Mouse (Mus musculus): Measurements from ENCODE around the gene Tfr2. TPM values are rescaled to one million over a fixed set of nuclear protein-coding genes. Genes with fewer than 3 reads are reported as not detected.
"Not testable (repeated sequence)": the region's sequence is repeated elsewhere in the genome, so short reads cannot be mapped to it uniquely, and the experiment has no call there.

Gene Tfr2
- polyA plus RNA-seq, 1 experiment from 2014 or later: 4.2 TPM

DNA sequence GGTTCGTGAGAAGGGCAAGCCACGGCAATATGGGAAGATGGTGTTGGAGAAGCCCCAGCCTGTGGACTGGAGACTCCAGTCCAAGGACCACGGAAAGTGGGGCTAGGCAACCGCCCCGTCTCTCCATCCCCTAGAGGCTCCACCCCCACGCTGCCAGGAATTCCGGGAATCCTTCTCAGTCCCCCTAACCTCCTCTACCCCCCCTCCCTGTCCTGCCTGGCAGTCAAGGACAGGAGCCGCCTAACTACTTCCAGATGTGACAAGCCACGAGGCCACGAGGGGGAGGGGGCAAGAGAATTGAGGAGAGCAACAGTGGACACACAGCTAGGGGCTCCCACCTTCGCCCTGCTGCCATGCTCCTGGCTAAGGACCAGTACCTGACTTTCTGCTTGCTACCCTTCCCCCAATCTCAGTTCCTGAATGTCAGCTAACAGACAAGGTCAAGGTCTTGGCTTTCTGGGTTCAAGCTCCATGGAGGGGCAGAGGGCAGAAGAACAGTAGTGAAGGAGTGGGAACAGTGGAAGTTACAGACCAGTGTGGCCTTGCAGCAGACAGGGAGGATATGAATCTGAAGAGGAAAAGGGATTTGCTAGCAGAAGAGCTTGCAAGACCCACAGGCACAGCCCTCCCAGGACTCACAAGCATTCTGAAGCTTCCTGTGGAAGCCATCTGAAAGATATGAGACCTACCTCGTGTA is 41.1 kb downstream of the Tfr2 start:
- Histone ChIP-seq H3K36me3 (no peaks in the 10 kb centered on the region), H3K9me3 (replicated peaks) (no peaks in the 10 kb centered on the region), H3K4me2 (peak overlapping the region; percentile 24), H3K9ac (replicated peaks) (no peak overlapping the region), H3K4me3 (replicated peaks) (peak overlapping the region; percentile 22), H3K27me3 (replicated peaks) (peaks cover 13% of the 10 kb centered on the region), H3K4me1 (peaks cover 20% of the 10 kb centered on the region), H3K27ac (replicated peaks) (peak overlapping the region; percentile 69)
- no peak for ATAC-seq (ENCODE audit: low FRiP score)
- WGBS: 22% methylated on average over 12 of the region's 12 CpGs

GRCm38 (mm10) chr5:137611245-137611602 is 41.6 kb downstream of the Tfr2 start:
- peaks cover 13% of the 10 kb centered on the region for H3K27me3 ChIP-seq (replicated peaks)
- no peaks in the 10 kb centered on the region for H3K36me3 ChIP-seq
- H3K9ac ChIP-seq (replicated peaks): no peak overlapping the region
- peaks cover 20% of the 10 kb centered on the region for H3K4me1 ChIP-seq
- H3K27ac ChIP-seq (replicated peaks): peak overlapping the region; percentile 69
- 25% methylated on average over 6 of the region's 6 CpGs for WGBS
- ATAC-seq (ENCODE audit: low FRiP score): no peak
- 0 out of 2 replicates have a peak overlapping the region, but pooled peaks have one; percentile 3 for H3K4me3 ChIP-seq (replicated peaks)
- no peaks in the 10 kb centered on the region for H3K9me3 ChIP-seq (replicated peaks)
- H3K4me2 ChIP-seq: peak overlapping the region; percentile 24

DNA sequence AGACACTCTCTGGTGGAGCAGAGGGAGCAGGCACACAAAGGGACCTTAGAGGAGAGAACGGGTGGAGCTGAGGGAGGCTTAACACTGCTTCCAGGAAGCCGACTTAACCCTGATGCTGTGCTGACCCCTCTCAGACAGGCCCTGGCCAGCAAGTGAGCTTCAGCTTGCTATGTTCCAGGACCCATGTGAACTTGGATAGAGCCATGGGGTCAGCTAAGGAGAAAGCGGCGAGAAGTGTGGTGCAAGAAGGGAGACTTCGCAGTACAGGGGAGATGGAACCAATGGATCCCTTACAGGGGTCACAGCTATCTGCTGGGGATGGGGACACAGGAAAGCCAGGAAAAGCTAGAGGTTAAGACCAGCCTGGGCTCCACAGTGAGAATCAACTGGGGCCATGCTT is 43.4 kb downstream of the Tfr2 start:
- Histone ChIP-seq H3K4me1 (peaks cover 17% of the 10 kb centered on the region), H3K9me3 (replicated peaks) (no peaks in the 10 kb centered on the region), H3K4me2 (no peak overlapping the region), H3K27me3 (replicated peaks) (peaks cover 7% of the 10 kb centered on the region; the same call in 1 of the 2 replicates), H3K4me3 (replicated peaks) (no peak overlapping the region), H3K36me3 (no peaks in the 10 kb centered on the region), H3K9ac (replicated peaks) (no peak overlapping the region), H3K27ac (replicated peaks) (no peak overlapping the region)
- 81% methylated on average over 5 of the region's 5 CpGs for WGBS
- no peak for ATAC-seq (ENCODE audit: low FRiP score)

GRCm38 (mm10) chr5:137613550-137613949 is 43.9 kb downstream of the Tfr2 start, which contains the start of gene Pcolce:
Pcolce (minus strand) TSS chr5:137613784.
- Histone ChIP-seq H3K27ac (replicated peaks) (no peak within 1 kb of the TSS), H3K4me1 (peaks cover 12% of the 10 kb centered on the region), H3K4me3 (replicated peaks) (no peak within 1 kb of the TSS), H3K27me3 (replicated peaks) (peaks cover 5% of the 10 kb centered on the region; the same call in 1 of the 2 replicates), H3K9me3 (replicated peaks) (no peaks in the 10 kb centered on the region), H3K4me2 (no peak within 1 kb of the TSS), H3K36me3 (no peaks in the 10 kb centered on the region), H3K9ac (replicated peaks) (no peak within 1 kb of the TSS)
- no peak for ATAC-seq (ENCODE audit: low FRiP score)
- 63% methylated on average over 11 of the region's 11 CpGs for WGBS

GRCm38 (mm10) chr5:137614921-137615320 is 45.3 kb downstream of the Tfr2 start:
- not testable (repeated sequence) for H3K4me3 ChIP-seq (replicated peaks); H3K36me3 ChIP-seq; H3K27me3 ChIP-seq (replicated peaks); H3K9me3 ChIP-seq (replicated peaks); H3K27ac ChIP-seq (replicated peaks); H3K9ac ChIP-seq (replicated peaks); ATAC-seq (ENCODE audit: low FRiP score); H3K4me1 ChIP-seq; H3K4me2 ChIP-seq
- WGBS: 90% methylated on average over 2 of the region's 2 CpGs

DNA sequence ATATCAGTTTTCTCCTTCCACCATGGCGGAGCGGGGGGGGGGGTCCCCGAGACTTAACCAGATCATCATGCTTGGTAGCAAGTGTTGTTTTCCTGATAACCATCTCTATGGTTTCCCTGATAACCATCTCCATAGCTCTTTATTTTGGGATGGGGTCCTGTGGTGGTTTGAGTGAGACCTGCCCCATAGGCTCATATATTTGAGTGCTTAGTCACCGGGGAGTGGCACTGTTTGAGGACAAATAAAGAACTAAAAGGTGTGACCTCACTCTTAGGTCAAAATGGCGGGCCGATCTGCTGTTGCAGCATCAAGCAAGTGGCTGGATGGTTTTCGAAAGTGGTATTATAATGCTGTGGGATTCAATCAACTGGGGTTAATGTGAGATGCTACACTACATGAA is 45.7 kb downstream of the Tfr2 start:
- Histone ChIP-seq H3K4me2 (no peak overlapping the region), H3K4me1 (0 out of 2 replicates have a peak, but pooled peaks cover 6% of the 10 kb centered on the region), H3K27ac (replicated peaks) (no peak overlapping the region), H3K27me3 (replicated peaks) (no peaks in the 10 kb centered on the region), H3K9ac (replicated peaks) (no peak overlapping the region), H3K9me3 (replicated peaks) (no peaks in the 10 kb centered on the region), H3K36me3 (no peaks in the 10 kb centered on the region), H3K4me3 (replicated peaks) (no peak overlapping the region)
- ATAC-seq (ENCODE audit: low FRiP score): no peak
- WGBS: 90% methylated on average over 7 of the region's 7 CpGs

DNA sequence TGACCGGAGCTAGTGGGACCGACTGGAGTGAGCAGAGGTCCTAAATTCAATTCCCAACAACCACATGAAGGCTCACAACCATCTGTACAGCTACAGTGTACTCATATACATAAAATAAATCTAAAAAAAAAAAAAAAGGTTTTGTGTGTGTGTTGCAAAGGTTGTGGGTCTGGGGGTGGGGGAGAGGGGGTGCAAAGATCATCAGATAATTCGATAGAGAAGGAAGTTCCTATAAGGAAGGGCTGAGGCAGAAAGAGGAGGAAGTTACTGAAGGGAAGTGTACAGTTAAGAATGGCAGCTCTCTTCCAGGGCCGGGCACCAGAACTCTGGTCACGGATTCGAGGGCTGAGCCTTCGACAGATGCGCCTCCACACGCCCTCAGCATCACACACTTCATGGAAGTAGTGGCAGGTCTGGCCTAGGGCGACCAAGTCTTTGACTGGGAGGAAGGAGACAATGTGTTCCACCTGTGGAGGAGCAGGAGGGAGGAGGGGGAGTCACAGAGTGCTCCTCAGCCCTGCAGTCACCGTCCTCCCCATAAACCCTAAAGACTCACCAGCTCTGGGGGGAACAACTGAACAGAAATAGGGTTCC is 54.4 kb downstream of the Tfr2 start:
- WGBS: 89% methylated on average over 11 of the region's 11 CpGs
- Histone ChIP-seq H3K9me3 (replicated peaks) (no peaks in the 10 kb centered on the region), H3K36me3 (no peaks in the 10 kb centered on the region), H3K27me3 (replicated peaks) (no peaks in the 10 kb centered on the region), H3K4me3 (replicated peaks) (no peak overlapping the region), H3K9ac (replicated peaks) (no peak overlapping the region), H3K27ac (replicated peaks) (no peak overlapping the region), H3K4me1 (peaks cover 6% of the 10 kb centered on the region), H3K4me2 (no peak overlapping the region)
- no peak for ATAC-seq (ENCODE audit: low FRiP score)

DNA sequence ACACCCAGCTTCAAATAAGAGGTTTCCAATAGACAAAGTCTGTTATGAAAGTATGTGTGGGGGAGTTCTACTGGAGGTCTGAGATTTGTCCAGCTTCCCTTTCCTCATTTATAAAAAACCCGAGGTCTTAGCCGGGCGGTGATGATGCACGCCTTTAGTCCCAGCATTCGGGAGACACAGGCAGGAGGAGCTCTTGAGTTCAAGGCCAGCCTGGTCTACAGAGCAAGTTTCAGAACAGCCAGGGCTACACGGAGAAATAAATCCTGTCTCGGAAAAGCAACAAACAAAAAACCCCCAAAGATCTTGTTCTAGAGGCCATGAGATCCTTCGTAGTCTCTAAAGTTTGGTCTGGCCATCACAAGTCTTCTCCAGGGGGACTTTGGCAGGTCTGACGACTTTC is 58.4 kb downstream of the Tfr2 start:
- WGBS: 5% methylated on average over 9 of the region's 9 CpGs
- peak overlapping the region; percentile 91 for H3K27ac ChIP-seq (replicated peaks)
- H3K4me1 ChIP-seq: peaks cover 39% of the 10 kb centered on the region
- peak overlapping the region; percentile 74 for H3K4me2 ChIP-seq
- ATAC-seq (ENCODE audit: low FRiP score): no peak
- no peaks in the 10 kb centered on the region for H3K36me3 ChIP-seq
- H3K9me3 ChIP-seq (replicated peaks): no peaks in the 10 kb centered on the region
- H3K9ac ChIP-seq (replicated peaks): peak overlapping the region; percentile 67
- no peaks in the 10 kb centered on the region for H3K27me3 ChIP-seq (replicated peaks)
- peak overlapping the region; percentile 59 for H3K4me3 ChIP-seq (replicated peaks)

- peak; percentile 99 for ATAC-seq (ENCODE audit: low FRiP score)
- peaks cover 7% of the 10 kb centered on the region; the same call in 1 of the 2 replicates for H3K36me3 ChIP-seq
- H3K4me2 ChIP-seq: peak within 1 kb of the TSS; percentile 96
- no peaks in the 10 kb centered on the region for H3K27me3 ChIP-seq (replicated peaks)
- peak within 1 kb of the TSS; percentile 89 for H3K9ac ChIP-seq (replicated peaks)
- H3K4me1 ChIP-seq: peaks cover 43% of the 10 kb centered on the region
- H3K9me3 ChIP-seq (replicated peaks): no peaks in the 10 kb centered on the region
- H3K27ac ChIP-seq (replicated peaks): peak within 1 kb of the TSS; percentile 92
- WGBS: under 1% methylated on average over 40 of the region's 46 CpGs
- H3K4me3 ChIP-seq (replicated peaks): peak within 1 kb of the TSS; percentile 99
Measured at GRCm38 (mm10) chr5:137628498-137629305, 59.1 kb downstream of the Tfr2 start, which contains the start of the genes Fbxo24, Lrch4 and Gm20605. Fbxo24 (minus strand) TSS chr5:137629002. Lrch4 (plus strand) TSS chr5:137629121. Gm20605 (plus strand) TSS chr5:137629175.

DNA sequence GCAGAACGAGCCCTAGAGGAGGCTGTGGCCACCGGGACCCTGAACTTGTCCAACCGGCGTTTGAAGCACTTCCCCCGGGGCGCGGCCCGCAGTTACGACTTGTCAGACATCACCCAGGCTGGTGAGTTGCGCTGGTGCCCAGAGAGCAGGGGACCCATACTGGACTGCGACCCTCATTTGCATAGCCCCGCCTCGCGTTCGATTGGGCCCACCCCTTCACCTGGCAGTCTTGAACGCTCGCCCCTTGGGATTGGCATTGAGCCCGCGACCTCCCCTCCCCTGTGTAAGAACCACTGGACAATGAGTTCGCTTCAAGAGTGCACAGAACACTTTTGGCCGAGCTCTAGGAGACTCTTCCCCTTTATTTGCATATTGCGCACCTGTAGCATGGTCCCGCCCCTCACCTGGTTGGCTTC is 59.7 kb downstream of the Tfr2 start:
- WGBS: under 1% methylated on average over 23 of the region's 23 CpGs
- H3K9ac ChIP-seq (replicated peaks): peak overlapping the region; percentile 89
- H3K9me3 ChIP-seq (replicated peaks): no peaks in the 10 kb centered on the region
- H3K4me2 ChIP-seq: peak overlapping the region; percentile 96
- peak overlapping the region; percentile 92 for H3K27ac ChIP-seq (replicated peaks)
- peaks cover 12% of the 10 kb centered on the region; the same call in 1 of the 2 replicates for H3K36me3 ChIP-seq
- H3K4me1 ChIP-seq: peaks cover 43% of the 10 kb centered on the region
- peak; percentile 20; the same call in 1 of the 2 replicates for ATAC-seq (ENCODE audit: low FRiP score)
- H3K4me3 ChIP-seq (replicated peaks): peak overlapping the region; percentile 99
- no peaks in the 10 kb centered on the region for H3K27me3 ChIP-seq (replicated peaks)

DNA sequence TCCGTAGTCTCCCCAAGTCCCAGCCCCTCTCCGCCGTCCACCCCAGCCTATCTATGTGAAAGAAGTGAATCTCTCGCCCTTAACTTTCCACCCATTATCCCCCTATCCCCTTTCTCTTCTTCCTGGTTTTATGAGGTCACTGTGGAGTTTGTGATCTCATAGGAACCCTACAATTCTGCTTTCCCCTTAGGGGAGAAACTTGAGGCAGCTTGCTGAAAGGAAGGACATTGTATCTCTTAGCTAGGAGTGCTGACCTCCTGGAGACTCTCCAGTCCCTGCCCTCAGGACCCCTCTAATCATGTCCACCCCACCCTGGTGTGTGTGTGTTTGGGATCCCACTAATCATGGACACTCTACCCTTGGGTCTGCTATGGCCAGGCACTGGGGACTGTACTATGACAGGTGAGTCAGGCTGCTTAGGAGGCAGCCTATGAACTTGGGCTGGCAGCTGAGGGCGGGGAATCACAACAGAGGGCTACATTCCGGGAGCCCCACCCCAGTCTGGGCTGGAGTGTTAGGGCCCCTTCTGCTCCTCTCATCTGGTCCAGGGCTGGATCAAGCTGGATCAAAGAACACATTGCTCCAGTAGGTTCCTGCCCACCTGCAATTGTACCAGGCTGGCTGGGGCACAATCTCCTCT is 60.4 kb downstream of the Tfr2 start:
- peak overlapping the region; percentile 92 for H3K27ac ChIP-seq (replicated peaks)
- no peaks in the 10 kb centered on the region for H3K9me3 ChIP-seq (replicated peaks)
- ATAC-seq (ENCODE audit: low FRiP score): no peak
- no peaks in the 10 kb centered on the region for H3K27me3 ChIP-seq (replicated peaks)
- WGBS: 29% methylated on average over 6 of the region's 6 CpGs
- H3K36me3 ChIP-seq: peaks cover 12% of the 10 kb centered on the region; the same call in 1 of the 2 replicates
- H3K4me3 ChIP-seq (replicated peaks): peak overlapping the region; percentile 99
- peaks cover 43% of the 10 kb centered on the region for H3K4me1 ChIP-seq
- H3K4me2 ChIP-seq: peak overlapping the region; percentile 96
- H3K9ac ChIP-seq (replicated peaks): peak overlapping the region; percentile 89
